Mouse (Mus musculus): Measurements from ENCODE around the gene Fst.

DNA sequence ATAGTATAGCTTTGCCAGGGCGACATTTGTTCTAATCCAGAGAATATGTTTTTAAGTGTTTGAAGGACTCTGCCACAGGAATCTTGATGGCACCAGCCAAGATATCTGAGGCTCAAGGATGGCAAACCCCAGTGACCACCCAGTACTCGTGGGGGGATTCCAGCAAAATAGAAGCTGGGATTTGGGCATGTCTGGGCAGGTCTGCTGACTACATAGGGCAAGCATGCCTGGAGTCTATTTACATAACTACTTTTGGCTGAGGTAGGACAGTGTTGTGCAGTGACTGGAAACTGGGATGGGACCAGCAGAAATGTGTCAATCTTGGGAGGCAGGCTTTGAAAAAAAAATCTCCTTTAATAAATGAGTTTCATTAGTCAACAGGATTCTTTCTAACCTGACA lies 11.5 kb downstream of the Fst start:
- TF ChIP-seq CTCF (IDR thresholded peaks at IDR 0.05) (no peak), EP300 (IDR thresholded peaks at IDR 0.05; ENCODE audit: insufficient read depth, low read depth, low read length) (no peak), POLR2A (IDR thresholded peaks at IDR 0.05; ENCODE audit: insufficient read depth, low read depth, low read length) (no peak)

Measured in heart, adult 2 months (tissue).